Mouse (Mus musculus): ENCODE data around the gene Supt4a.

The Supt4a gene

DNA sequence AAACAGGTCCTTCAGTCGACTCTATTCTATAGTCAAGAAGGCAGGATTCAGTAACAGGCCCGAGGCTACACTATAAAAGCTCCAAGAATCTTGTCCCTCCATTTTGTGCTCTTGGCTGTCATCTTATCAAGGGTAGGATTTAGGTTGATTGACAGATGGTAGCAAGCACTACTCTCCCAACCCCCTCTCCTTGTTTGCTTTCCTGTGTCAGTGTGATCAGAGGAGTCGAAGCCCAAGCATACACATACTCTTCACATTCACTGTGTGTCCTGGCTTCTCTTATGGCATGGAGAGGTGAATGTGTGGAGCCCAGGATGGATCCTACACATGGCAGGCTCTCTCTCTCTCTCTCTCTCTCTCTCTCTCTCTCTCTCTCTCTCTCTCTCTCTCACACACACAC lies 13.2 kb downstream of the Supt4a start:
- DNase-seq (ENCODE audit: low read depth in 2 of 2, low spot score in 2 of 2): peak in 1 of 2 experiments; percentile 68

DNA sequence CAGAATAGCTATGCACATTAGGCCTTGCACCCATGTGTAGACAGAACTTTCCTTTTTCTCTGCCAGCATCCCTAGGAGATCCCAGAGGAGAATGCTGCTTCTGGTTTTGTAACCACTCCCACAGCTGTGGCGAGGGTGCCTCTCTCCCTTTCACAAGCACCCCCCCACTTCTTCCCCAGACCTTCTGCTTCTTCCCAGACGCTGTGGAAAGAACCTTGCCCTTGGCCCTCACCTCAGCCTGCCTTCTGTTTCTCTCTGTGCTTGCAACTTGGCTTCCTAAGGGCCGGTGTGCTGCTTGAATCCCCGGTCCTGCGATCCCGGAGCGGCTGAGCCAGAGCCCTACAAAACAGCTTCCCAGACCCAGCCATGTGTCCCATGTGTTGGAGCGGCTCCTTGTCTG lies 13.7 kb downstream of the Supt4a start:
- DNase-seq (ENCODE audit: low read depth in 2 of 2, low spot score in 2 of 2): no peak

DNA sequence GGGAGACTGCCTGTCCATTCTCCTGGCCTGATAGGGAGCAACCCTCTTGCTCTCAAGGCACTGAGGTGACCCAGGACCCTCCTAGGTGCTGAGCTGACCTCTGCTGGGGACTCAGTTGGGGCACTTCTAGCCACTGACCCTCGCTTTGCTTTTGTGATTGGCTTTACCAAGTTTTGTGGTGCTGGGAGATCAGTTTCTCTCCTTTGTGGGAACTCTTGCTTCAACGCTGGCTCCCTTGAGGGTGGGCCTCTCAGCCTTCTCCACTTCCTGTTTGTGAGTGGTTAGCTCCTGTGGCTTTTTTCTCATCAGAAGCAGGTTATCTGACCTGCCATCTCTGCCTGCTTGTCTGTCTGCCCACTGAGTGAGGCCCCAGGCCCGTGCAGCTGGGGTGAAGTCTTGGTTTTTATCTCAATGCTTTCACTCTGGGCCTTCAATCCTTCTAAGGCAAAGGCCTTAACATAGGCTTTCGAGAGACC lies 14.2 kb downstream of the Supt4a start:
- DNase-seq (ENCODE audit: low read depth in 2 of 2, low spot score in 2 of 2): peak; percentile 77 to 82

DNA sequence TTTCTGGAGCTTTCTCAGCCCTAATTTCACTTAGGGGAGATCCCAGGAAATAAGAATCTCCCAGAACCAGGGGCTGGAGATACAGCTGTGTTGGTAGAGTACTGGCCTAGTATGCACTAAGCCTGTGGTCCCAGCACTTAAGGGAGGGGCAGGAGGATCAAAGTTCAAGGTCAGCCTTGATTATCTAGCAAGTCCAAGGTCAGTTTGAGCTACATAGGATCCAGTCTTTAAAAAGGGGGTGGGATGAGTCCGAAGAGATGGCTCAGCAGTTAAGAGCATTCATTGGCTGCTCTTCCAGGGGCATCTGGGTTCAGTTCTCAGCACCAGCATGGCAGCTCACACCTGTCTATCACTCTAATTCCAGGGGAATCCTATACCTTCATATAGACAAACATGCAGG lies 15.0 kb downstream of the Supt4a start:
- no peak for DNase-seq (ENCODE audit: low read depth in 2 of 2, low spot score in 2 of 2)

DNA sequence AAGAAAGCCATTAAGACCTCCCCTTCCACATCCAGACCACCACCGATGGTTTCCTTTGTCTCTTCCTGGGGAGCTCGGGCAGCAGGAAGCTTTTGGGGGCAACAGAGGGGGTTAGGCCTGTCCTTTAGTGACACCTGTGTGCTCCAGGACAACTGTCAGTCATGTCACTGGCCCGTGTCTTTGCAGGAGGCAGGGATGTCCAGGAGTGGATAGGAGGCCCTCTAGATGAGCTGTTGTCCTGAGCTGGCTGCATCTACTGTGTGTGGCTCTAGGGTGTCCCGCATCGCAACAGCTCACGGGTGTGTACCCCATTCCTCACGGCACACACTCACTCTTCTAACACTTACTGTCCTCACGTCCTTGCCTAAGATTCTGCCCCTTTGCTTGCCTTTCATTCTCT lies 15.9 kb downstream of the Supt4a start:
- DNase-seq (ENCODE audit: low read depth in 2 of 2, low spot score in 2 of 2): no peak

DNA sequence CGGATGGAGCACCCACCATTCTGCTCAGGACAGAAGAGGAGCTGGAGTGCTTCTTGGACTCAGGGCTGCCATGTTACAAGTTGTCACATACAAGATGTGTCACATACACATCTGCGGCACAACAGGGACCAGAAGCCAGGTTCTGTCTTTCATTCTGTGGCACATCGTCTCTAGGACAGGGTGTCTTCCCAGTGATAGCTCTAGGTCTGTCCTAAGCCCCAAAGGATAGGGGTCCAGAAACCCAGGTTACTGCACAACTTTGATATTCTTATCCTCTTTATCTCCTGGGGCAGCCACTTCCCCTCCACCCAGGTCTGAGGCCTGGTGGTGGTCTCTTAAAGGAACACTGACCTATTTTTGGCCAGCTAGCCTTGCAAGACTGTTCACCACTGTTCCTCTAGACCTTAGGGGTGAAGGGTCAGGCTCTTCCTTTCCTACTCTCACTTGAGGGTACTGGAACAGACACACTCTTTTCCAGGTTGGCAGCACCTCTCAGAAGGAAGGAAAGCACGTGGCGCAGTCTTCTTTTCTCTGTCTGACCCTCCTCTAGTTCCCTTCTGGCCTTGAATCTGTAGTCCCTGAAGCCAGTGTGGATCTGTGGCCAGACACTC lies 16.6 kb downstream of the Supt4a start:
- DNase-seq (ENCODE audit: low read depth in 2 of 2, low spot score in 2 of 2): no peak

DNA sequence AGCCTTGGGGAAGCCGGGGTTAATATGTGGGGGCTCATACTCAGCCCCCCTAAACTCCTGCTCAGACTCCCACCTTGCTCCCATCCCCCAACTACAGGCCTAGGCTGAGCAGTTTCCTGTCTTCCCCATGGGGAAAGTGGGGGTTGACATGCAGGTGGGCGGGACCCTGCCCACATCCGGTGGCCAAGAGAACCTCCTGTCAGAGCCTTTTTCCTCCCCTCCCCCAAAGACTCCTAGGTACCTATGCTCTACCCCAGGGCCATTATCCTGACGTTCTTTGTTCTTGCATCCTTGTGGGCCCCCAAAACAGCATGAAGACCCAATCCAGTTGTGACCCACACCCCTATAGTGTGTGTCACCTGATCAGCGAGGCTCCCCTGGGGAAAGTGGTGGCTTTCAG lies 17.3 kb downstream of the Supt4a start:
- DNase-seq (ENCODE audit: low read depth in 2 of 2, low spot score in 2 of 2): peak; percentile 70 to 85

DNA sequence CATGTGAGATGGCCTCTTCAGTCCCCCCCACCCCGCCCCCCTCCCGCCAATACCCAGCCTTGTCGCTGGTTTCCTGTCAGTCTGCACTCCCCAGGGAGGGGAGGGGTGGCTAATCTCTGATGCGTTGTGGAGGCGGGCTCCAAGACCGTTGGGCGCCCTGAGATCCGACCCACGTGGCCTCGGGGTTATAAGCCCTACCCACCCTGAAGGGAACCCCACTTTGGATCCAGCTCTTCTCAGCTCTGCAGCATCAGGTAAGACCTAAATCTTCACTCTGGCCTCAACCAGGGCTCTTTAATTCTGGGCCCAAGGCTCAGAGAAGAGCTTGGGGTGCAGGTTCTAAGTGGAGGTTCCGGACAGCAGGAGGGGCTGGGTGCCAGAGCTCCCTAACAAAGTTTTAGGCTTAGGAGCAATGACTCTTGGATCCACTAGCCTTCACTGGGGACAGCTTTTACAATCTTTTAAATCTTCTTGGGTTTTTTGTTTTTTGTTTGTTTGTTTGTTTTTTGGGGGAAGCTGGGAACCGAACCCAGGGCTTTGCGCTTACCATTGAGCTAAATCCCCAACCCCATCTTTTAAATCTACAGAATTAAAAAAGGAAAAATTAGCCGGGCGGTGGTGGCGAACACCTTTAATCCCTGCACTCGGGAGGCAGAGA lies 18.1 kb downstream of the Supt4a start:
- DNase-seq (ENCODE audit: low read depth in 2 of 2, low spot score in 2 of 2): peak; percentile 95 to 96

DNA sequence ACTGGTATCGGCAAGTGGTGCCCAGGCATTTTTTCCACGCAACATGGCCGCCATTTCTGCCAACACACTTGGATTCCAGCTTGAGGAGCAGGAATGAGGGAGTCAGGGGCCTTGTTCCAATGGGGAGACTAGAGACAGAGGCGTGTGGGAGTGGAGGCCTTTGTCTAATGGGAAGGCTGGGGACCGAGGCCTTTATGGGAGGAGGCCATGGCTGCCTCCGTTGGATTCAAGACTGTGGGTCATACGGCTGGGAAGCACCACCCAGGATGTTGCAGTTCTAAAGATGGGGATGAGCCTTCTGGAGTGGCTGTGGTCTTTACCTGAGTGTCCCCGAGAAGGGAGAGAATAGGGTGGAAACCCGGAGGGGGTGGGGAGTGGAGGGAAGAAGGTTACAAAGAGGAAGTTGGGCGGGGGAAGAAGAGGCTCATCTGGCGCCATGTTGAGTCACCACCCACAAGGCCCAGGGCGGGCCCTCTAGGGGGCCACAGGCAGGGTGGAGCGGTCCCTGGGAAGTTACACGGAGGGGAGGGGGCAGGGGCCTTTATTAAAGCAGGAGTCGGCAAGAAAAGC lies 19.0 kb downstream of the Supt4a start:
- DNase-seq (ENCODE audit: low read depth in 2 of 2, low spot score in 2 of 2): peak; percentile 73 to 75

DNA sequence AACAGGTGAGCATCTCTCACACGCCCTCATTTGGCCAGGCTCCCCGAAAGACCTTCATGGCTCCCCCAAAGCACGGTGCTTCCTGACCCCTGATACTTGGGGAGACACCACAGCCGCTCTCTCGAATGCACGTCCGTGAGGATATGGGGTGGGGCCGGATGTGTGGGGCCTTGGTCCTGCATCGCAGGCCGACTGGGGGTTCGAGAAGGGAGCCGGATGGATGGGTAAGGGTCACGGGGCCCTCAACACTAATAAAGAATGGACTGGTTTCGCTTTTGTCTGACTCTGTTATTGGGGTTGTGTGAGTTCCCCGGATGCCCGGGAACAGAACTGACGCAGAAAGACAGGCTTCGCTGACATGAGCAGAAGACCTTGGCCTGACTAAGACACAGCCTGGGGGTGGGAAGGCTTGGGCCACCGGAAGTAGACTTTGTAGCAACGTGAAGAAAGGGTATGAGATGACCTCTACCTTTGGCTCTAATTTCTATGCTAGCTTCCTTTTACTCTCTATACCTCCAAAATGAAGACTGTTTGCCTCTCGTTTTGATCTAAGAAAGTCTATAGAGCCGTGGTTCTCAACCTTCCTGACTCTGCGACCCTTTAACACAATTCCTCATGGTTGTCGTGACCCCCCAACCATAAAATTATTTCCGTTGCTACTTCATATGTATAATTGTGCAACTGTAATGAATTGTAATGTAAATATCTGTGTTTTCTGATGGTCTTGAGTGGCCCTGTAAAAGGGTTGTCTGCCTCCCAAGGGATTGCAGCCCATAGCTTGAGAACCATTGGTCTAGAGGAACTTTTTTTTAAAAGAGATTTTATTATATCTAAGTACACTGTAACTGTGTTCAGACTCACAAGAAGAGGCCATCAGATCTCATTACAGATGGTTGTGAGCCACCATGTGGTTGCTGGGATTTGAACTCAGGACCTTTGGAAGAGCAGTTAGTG lies 19.9 kb downstream of the Supt4a start:
- DNase-seq (ENCODE audit: low read depth in 2 of 2, low spot score in 2 of 2): peak; percentile 57 to 63

DNA sequence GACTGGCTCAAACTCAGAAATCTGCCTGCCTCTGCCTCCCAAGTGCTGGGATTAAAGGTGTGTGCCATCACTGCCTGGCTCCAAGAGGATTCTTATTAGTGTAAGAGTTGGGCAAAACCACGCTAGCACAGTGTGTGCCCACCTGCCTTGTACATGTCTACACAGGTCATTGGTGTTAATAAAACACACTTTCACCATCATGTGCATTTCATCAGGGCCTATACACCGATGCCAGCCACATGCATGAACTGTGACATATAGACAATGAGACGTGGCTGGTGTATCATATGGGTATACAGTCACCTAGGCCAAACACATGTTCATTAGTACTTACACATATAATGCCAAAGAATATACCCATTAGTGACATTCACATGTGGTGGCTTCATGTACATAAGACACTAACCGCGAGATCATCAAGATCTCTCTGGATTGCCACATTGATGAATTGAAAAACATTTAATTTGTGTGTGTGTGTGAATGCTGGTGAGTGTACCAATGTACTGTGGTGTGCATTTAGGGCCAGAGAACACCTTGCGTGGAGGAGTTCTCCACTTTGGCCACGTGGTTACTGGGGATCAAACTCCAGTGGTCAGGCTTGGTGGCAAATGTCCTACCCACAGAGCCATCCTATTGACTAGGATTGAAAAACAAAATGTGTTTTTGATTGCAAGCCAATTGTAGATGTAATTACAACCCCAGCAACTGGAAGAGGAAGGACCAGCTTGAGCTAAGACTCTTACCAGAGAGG lies 21.0 kb downstream of the Supt4a start:
- peak in 1 of 2 experiments; percentile 52 for DNase-seq (ENCODE audit: low read depth in 2 of 2, low spot score in 2 of 2)

DNA sequence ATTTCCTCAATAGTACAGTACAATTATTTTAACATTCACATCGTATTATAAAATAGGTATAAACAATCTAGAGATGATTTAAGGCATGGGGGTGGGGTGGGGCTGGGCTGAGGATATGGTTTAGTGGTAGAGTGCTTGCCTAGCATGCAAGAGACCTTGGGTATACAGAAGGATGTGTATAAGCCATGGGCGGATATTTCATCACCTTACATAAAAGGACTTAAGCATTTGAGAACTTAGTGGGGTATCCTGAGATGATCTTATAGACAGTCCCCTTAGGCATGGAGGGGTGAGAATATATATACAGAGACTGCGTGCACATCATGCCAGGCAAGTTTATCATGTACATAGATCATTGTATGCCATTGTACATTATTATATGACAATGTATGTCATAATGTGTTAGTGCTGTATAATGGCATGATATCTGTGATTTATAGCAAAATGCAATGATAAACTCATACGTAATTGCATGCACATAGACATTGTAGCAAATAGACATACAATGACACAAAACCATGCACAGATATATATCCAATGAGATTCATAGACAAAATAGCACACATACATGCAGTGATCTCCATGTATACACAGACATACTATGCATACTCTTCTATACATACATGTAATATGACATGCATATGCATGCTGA lies 21.7 kb downstream of the Supt4a start:
- no peak for DNase-seq (ENCODE audit: low read depth in 2 of 2, low spot score in 2 of 2)

DNA sequence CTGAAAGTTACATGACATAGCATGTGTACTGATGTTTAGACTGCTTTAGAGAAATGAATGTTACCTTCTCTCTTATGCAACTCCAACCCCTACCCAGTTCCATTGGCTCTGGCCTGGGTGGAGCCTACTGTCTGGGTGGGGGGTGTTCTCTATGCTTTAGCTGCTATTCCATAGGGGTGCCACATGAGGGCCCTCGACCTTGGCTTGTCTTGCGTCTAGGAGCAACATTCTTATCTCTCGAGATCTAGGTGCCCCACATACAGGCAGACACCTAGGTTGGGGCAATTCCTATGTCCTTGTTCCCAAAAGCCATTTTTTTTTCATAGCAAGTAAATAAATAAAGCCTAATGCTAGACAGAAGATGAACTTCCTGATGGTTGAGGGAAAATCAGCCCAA lies 22.3 kb downstream of the Supt4a start:
- peak; percentile 69 to 83 for DNase-seq (ENCODE audit: low read depth in 2 of 2, low spot score in 2 of 2)

DNA sequence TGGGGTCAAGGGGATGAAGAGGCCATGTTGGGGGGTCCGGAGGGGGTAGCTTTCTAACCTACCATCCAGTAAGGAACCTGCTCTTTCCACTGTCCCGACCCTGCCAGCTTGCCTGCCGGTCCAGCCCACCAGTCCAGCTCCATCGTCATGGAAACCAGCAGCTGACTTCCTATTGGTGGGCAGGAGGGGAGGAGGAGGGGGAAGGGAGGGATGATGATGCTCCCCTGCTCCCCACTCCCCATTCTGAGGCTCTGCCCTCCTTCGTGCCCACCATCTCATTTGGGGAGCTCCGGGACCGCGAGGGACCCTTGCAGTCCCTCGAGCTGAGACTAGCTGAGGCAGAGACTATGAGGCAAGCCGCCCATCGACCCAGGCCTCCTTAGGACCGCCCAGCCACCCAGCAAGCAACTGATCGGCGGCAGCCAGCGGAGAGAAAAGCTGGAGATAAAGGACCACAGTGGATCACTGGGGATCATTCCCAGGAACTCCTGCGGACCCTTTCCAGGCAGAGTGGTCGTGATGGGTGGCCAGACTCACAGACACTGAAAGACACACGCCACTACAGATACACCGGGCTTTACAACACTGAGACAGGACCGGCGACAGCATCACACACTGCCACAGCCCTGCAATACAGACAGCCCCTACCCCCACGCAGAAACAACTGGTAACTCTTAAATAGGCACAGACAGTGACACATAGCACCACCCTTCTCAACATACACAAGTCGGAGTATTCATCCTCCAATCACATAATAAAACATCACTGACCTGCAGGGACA lies 23.1 kb downstream of the Supt4a start, which contains the start of gene Tspoap1:
Tspoap1 (plus strand) TSS at position 241 of the 781 bp plus-strand sequence.
- DNase-seq (ENCODE audit: low read depth in 2 of 2, low spot score in 2 of 2): no peak

DNA sequence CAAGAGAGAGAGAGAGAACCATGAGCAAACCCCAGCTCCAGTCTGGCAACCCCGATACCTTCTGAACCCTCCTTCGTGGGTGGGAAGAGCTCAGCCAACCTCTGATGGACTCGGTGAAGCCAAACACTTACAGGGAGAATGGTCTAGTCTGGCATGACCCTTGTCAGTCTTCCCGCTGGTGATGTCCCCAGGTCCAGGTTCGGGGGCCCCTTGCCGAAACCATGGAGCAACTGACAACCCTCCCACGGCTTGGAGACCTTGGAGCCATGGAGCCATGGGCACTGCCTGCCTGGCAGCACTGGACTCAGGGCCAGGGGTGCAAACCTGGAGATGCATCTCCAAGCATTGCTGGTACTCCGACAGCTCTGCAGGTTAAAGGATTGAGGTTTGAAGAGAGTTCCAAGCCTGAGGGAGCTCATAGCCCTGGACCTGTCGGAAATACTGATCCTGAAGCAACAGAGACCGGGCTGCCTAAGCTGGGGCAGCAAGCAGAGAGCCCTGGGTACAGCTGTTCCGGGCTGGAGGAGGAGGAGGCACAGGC lies 23.9 kb downstream of the Supt4a start:
- no peak for DNase-seq (ENCODE audit: low read depth in 2 of 2, low spot score in 2 of 2)

DNA sequence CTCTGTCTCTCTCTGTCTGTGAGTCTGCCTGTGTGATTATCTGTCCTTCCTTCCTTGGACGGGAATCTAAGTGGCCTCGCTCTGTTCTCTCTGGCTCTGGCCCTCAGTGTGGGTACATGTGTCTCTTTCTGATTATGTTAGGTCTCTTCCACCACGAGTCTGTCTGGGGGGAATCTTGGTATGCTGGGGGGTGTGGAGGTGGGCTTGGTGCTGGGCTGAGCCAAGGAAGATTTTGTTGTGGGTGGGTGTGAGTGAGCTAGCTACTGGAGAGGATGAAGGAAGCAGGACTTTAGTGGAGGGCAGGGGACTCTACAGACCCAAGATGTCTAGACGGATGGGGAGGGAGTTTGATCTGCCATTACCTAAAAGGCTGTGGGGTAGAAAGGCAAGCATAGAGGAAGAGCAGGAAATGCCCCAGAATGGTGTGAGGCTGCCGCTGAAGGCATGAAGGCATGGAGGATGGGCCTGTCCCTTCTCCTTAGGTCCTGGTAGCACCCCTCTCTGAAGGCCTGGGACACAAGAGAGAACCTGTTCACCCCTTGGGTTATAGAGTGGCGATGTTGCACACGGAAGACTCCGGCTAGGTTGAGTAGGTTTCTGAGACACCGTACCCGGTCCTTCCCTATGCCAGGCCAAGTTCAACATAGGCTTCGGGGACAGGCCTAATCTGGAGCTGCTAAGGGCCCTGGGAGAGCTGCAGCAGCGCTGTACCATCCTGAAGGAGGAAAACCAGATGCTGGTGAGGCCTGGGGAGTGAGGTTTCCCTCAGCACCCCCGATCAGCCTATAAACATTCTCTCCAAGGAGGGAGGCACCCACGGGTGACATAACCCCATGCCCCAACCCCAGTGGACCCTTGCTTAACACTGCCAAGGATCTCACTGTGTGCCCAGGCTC lies 24.7 kb downstream of the Supt4a start:
- DNase-seq (ENCODE audit: low read depth in 2 of 2, low spot score in 2 of 2): no peak

DNA sequence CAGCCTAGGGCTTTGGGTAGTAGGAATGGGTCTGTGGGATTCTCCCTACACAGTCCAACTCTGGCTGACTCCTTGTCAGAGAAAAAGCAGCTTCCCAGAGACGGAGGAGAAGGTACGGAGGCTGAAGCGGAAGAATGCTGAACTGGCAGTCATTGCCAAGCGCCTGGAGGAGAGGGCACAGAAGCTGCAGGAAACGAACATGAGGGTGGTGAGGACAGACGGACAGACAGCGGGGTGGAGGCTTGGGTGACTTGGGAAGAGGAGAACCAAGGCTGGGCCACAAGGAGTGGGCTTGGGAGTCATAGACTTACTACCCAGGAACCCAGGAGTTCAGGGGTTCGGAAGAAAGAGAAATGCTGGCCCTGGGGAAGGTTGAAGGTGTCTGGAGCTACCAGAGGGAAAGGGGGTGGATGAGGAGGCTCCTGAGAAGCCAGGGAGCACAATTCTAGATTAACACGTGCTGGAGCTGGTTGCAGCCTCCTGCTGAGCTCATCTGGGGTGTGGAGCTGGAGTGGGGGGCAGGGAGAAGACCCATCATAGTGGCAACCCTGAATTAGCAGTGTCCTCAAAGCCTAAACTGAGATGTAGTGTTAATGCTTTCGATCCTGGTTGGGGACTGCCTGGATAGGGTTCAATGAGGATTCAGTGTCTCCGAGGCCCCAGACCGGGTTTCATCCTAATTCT lies 25.5 kb downstream of the Supt4a start:
- no peak for DNase-seq (ENCODE audit: low read depth in 2 of 2, low spot score in 2 of 2)

Data from CD8-positive naive resting alpha-beta T cell, adult 2 months (primary cell).